ENCODE assay signal across 23 mouse cellular contexts in genomic region chr7:125500879-125501278, GRCm38 (mm10). TPM values are rescaled to one million over a fixed set of nuclear protein-coding genes. Genes with fewer than 3 reads are reported as not detected.
DNase-seq lines count a peak whose midpoint lies in the region; ATAC-seq and TF ChIP-seq lines count a peak whose summit lies in the region.
"Had no signal": no experiment of that assay in that cellular context is flagged by ENCODE, and none has a peak within 500 bp of the region (broad histone marks: within the 10 kb centered on the region; RNA-seq: fewer than 3 reads in every experiment).

No protein-coding gene starts in this region.

- 89% methylated on average over 7 of the region's 7 CpGs for WGBS in stomach, embryonic 16.5 days
- WGBS in heart, embryonic 10.5 days = 85% methylated on average over 7 of the region's 7 CpGs

- intact Hi-C loops in gastrocnemius, adult 2 months (cut with DNase I) = no loop called here

- H3K4me1 ChIP-seq in stomach, embryonic 16.5 days (ENCODE audit: control insufficient read depth, insufficient read depth, low read length) = peaks cover 10% of the 10 kb centered on the region; the same call in 1 of the 2 replicates
- H3K4me1 ChIP-seq in heart, embryonic 10.5 days = peaks cover 3% of the 10 kb centered on the region; the same call in 1 of the 2 replicates
- H3K4me1 ChIP-seq: embryonic facial prominence, embryonic 10.5 days; embryonic facial prominence, embryonic 12.5 days; forebrain, embryonic 10.5 days; forebrain, embryonic 12.5 days had no signal

- H3K4me2 ChIP-seq in stomach, embryonic 16.5 days (ENCODE audit: low read depth, low read length) = no peak overlapping the region
- H3K4me2 ChIP-seq: embryonic facial prominence, embryonic 12.5 days; forebrain, embryonic 12.5 days had no signal

- no peaks in the 10 kb centered on the region for H3K9me3 ChIP-seq in stomach, embryonic 16.5 days (replicated peaks; ENCODE audit: control insufficient read depth, low read length)
- H3K9me3 ChIP-seq in heart, embryonic 10.5 days = no peaks in the 10 kb centered on the region
- H3K9me3 ChIP-seq: embryonic facial prominence, embryonic 10.5 days; embryonic facial prominence, embryonic 12.5 days; forebrain, embryonic 10.5 days; forebrain, embryonic 12.5 days had no signal

- no peak overlapping the region for H3K4me3 ChIP-seq in gastrocnemius, adult 2 months
- H3K4me3 ChIP-seq in stomach, embryonic 16.5 days (replicated peaks; ENCODE audit: low read length) = no peak overlapping the region
- no peak overlapping the region for H3K4me3 ChIP-seq in heart, embryonic 10.5 days
- H3K4me3 ChIP-seq: embryonic facial prominence, embryonic 10.5 days; embryonic facial prominence, embryonic 12.5 days; erythroblast, embryonic 14.5 days; forebrain, embryonic 10.5 days; forebrain, embryonic 12.5 days had no signal

- H3K36me3 ChIP-seq in stomach, embryonic 16.5 days (ENCODE audit: control insufficient read depth, insufficient read depth, low read length) = no peaks in the 10 kb centered on the region
- H3K36me3 ChIP-seq in heart, embryonic 10.5 days = no peaks in the 10 kb centered on the region
- H3K36me3 ChIP-seq: embryonic facial prominence, embryonic 10.5 days; embryonic facial prominence, embryonic 12.5 days; forebrain, embryonic 10.5 days; forebrain, embryonic 12.5 days had no signal

- no peak for TF ChIP-seq CTCF in gastrocnemius, adult 2 months (IDR thresholded peaks at IDR 0.05)

- no peak for ATAC-seq in stomach, embryonic 16.5 days (ENCODE audit: insufficient read depth, low FRiP score)
- ATAC-seq: CD4-positive, CD25-positive, alpha-beta regulatory T cell, adult 4 months; forebrain, embryonic 14.5 days; forebrain, embryonic 16.5 days had no signal

- DNase-seq in gastrocnemius, adult 2 months = no peak
- DNase-seq in gastrocnemius, postnatal 4 days (ENCODE audit: low spot score in 2 of 2) = no peak
- DNase-seq in induced T-regulatory cell, adult 2 months (ENCODE audit: low read depth) = peak; percentile 69
- no peak for DNase-seq in heart, embryonic 10.5 days (ENCODE audit: low spot score)
- DNase-seq in layer of hippocampus, adult 9-11 months = no peak
- no peak for DNase-seq in right cerebral cortex, postnatal 4 days
- DNase-seq: adrenal gland, postnatal 10 days; adrenal gland, postnatal 25 days; B cell, adult 2 months; cerebellum, adult 11-12 months; cerebellum, adult 2 months; cerebellum, adult 9-10 months; cerebellum, postnatal 10 days; cerebellum, postnatal 25 days had no signal

- H3K27ac ChIP-seq in gastrocnemius, adult 2 months = 0 out of 2 replicates have a peak overlapping the region, but pooled peaks have one; percentile 5
- H3K27ac ChIP-seq in stomach, embryonic 16.5 days (ENCODE audit: low read length) = peak overlapping the region; percentile 43
- H3K27ac ChIP-seq in heart, embryonic 10.5 days = no peak overlapping the region
- H3K27ac ChIP-seq: embryonic facial prominence, embryonic 10.5 days; embryonic facial prominence, embryonic 12.5 days; forebrain, embryonic 10.5 days; forebrain, embryonic 12.5 days had no signal

- no peak overlapping the region for H3K9ac ChIP-seq in stomach, embryonic 16.5 days (ENCODE audit: low read length)
- H3K9ac ChIP-seq: embryonic facial prominence, embryonic 12.5 days; forebrain, embryonic 12.5 days had no signal

- no peaks in the 10 kb centered on the region for H3K27me3 ChIP-seq in stomach, embryonic 16.5 days (ENCODE audit: control insufficient read depth, insufficient read depth, low read length)
- no peaks in the 10 kb centered on the region for H3K27me3 ChIP-seq in heart, embryonic 10.5 days (ENCODE audit: insufficient read depth, poor library complexity, severe bottlenecking)
- H3K27me3 ChIP-seq: embryonic facial prominence, embryonic 12.5 days; forebrain, embryonic 12.5 days had no signal

RNA-seq across cellular contexts. Expression of gene Nsmce1, which starts 9.5 kb away (rescaled TPM):
- total RNA-seq in gastrocnemius, adult 2 months (2021) = 10 to 100 TPM in 1 of 2 experiments, 1 to 10 TPM in 1; 10.0 to 12.0 TPM
- total RNA-seq in gastrocnemius, postnatal 4 days (2021) = 10 to 100 TPM; 28.3 to 33.6 TPM
- polyA plus RNA-seq in stomach, embryonic 16.5 days (2015; fragmentation: Nextera tagmentation; extraction: Ambion mirVana) = 103 and 104 TPM in 2 replicates
- polyA plus RNA-seq in heart, embryonic 10.5 days (2016; fragmentation: Nextera tagmentation; extraction: Ambion mirVana) = 122 and 123 TPM in 2 replicates

RNA-seq across cellular contexts. Expression of gene Il4ra, which starts 51.0 kb away (rescaled TPM):
- total RNA-seq in gastrocnemius, adult 2 months (2021) = 1 to 10 TPM; 5.1 to 6.5 TPM
- 10 to 100 TPM; 14.5 to 15.1 TPM for total RNA-seq in gastrocnemius, postnatal 4 days (2021)
- polyA plus RNA-seq in stomach, embryonic 16.5 days (2015; fragmentation: Nextera tagmentation; extraction: Ambion mirVana) = 12.3 and 13.8 TPM in 2 replicates
- polyA plus RNA-seq in heart, embryonic 10.5 days (2016; fragmentation: Nextera tagmentation; extraction: Ambion mirVana) = 2.2 and 3.4 TPM in 2 replicates

RNA-seq across cellular contexts. Expression of gene Kdm8, which starts 56.4 kb away (rescaled TPM):
- total RNA-seq in gastrocnemius, adult 2 months (2021) = 1 to 10 TPM; 7.1 to 7.5 TPM
- 1 to 10 TPM; 4.6 to 5.0 TPM for total RNA-seq in gastrocnemius, postnatal 4 days (2021)
- polyA plus RNA-seq in stomach, embryonic 16.5 days (2015; fragmentation: Nextera tagmentation; extraction: Ambion mirVana) = 8.2 and 8.7 TPM in 2 replicates
- 10.8 and 11.6 TPM in 2 replicates for polyA plus RNA-seq in heart, embryonic 10.5 days (2016; fragmentation: Nextera tagmentation; extraction: Ambion mirVana)
